Mouse (Mus musculus) MEL (cell line): ENCODE data around the gene Haus2. TPM values are rescaled to one million over a fixed set of nuclear protein-coding genes. Genes with fewer than 3 reads are reported as not detected.

Experiments
- DNase-seq: peaks from one replicate; pipeline ENCODE4 v3.0.0; 2011; ENCODE audit warnings: low read depth, low spot score
- H3K27ac ChIP-seq: 2 replicates; pipeline ENCODE4 v1.5.1; 2012; ENCODE audit warnings: low read depth, mild to moderate bottlenecking, control low read depth, low read length, moderate library complexity; ENCODE audit not compliant: control insufficient read depth
- H3K27me3 ChIP-seq, 2 experiments: fragments of 150-350 bp in 1 of 2; sonication (generic) in 1 of 2; 2 replicates each; pipeline ENCODE4 v1.6.1; 2012; ENCODE audit warnings: low read length in 2 of 2, mild to moderate bottlenecking in 2 of 2, improper control_type of control experiment in 1 of 2, moderate library complexity in 1 of 2; ENCODE audit not compliant: insufficient read depth in 2 of 2, control insufficient read depth in 1 of 2
- H3K36me3 ChIP-seq, 2 experiments: 2 replicates each; pipeline ENCODE4 v1.6.1; 2012 to 2014; ENCODE audit warnings: low read length in 2 of 2, improper control_type of control experiment in 1 of 2, inconsistent platforms in 1 of 2, mild to moderate bottlenecking in 1 of 2; ENCODE audit not compliant: insufficient read depth in 2 of 2, control insufficient read depth in 1 of 2
- H3K4me1 ChIP-seq, 2 experiments: fragments of 150-350 bp in 1 of 2; sonication (generic) in 1 of 2; 2 replicates each; pipeline ENCODE4 v1.6.1; 2012; ENCODE audit warnings: low read length in 2 of 2, improper control_type of control experiment in 1 of 2, mild to moderate bottlenecking in 1 of 2; ENCODE audit not compliant: insufficient read depth in 2 of 2, control insufficient read depth in 1 of 2
- H3K4me3 ChIP-seq, 2 experiments: fragments of 150-350 bp in 1 of 2; sonication (generic) in 1 of 2; 2 replicates each; pipeline ENCODE4 v1.5.1; 2012; ENCODE audit warnings: low read depth in 2 of 2, low read length in 2 of 2, mild to moderate bottlenecking in 2 of 2, moderate library complexity in 2 of 2, control low read depth in 1 of 2, improper control_type of control experiment in 1 of 2; ENCODE audit not compliant: control insufficient read depth in 1 of 2, insufficient read depth in 1 of 2
- H3K79me2 ChIP-seq: 2 replicates; pipeline ENCODE4 v1.6.1; 2012; ENCODE audit warnings: mild to moderate bottlenecking, low read length, moderate library complexity; ENCODE audit not compliant: control insufficient read depth, poor library complexity, insufficient read depth
- H3K9ac ChIP-seq: 2 replicates; pipeline ENCODE4 v1.6.1; 2012; ENCODE audit warnings: low read depth, mild to moderate bottlenecking, control low read depth, low read length, moderate library complexity; ENCODE audit not compliant: control insufficient read depth, poor library complexity, severe bottlenecking
- H3K9me3 ChIP-seq: fragments of 150-350 bp; sonication (generic); replicated peaks from 2 replicates; pipeline ENCODE4 v1.6.1; 2012; ENCODE audit warnings: mild to moderate bottlenecking, low read length, improper control_type of control experiment, moderate library complexity; ENCODE audit not compliant: insufficient read depth
- BHLHE40 ChIP-seq: IDR thresholded peaks from 2 replicates; pipeline ENCODE4 v1.6.1; 2012; ENCODE audit warnings: low read depth, mild to moderate bottlenecking, inconsistent platforms, low read length, improper control_type of control experiment, borderline replicate concordance
- E2F4 ChIP-seq: IDR thresholded peaks from 2 replicates; pipeline ENCODE4 v1.6.1; 2011; ENCODE audit warnings: low read depth, low read length, improper control_type of control experiment, borderline replicate concordance
- ELF1 ChIP-seq: IDR thresholded peaks from 2 replicates; pipeline ENCODE4 v1.6.1; 2014; ENCODE audit warnings: low read depth, mild to moderate bottlenecking, inconsistent platforms, low read length, improper control_type of control experiment, moderate library complexity
- ETS1 ChIP-seq: IDR thresholded peaks from 2 replicates; pipeline ENCODE4 v1.6.1; 2012; ENCODE audit warnings: low read depth, mild to moderate bottlenecking, inconsistent platforms, low read length, improper control_type of control experiment, moderate library complexity
- GABPA ChIP-seq: IDR thresholded peaks from 2 replicates; pipeline ENCODE4 v1.6.1; 2012; ENCODE audit warnings: low read depth, mild to moderate bottlenecking, inconsistent platforms, low read length, improper control_type of control experiment, moderate library complexity
- JUND ChIP-seq: IDR thresholded peaks from 2 replicates; pipeline ENCODE4 v1.6.1; 2011; ENCODE audit warnings: low read depth, mild to moderate bottlenecking, improper control_type of control experiment, low read length
- MYC ChIP-seq: IDR thresholded peaks from 2 replicates; pipeline ENCODE4 v1.6.1; 2011; ENCODE audit warnings: low read depth, mild to moderate bottlenecking, low read length, improper control_type of control experiment, moderate library complexity
- NELFE ChIP-seq: IDR thresholded peaks from 2 replicates; pipeline ENCODE4 v1.6.1; 2011; ENCODE audit warnings: low read depth, low read length, improper control_type of control experiment
- POLR2A ChIP-seq, 2 experiments: IDR thresholded peaks; 2 replicates each; pipeline ENCODE4 v1.6.1; 2011 to 2012; ENCODE audit warnings: low read length in 2 of 2, mild to moderate bottlenecking in 2 of 2, control low read depth in 1 of 2, improper control_type of control experiment in 1 of 2, low read depth in 1 of 2, moderate library complexity in 1 of 2; ENCODE audit not compliant: control insufficient read depth in 1 of 2, insufficient read depth in 1 of 2, poor library complexity in 1 of 2
- RAD21 ChIP-seq: IDR thresholded peaks from 2 replicates; pipeline ENCODE4 v1.6.1; 2011; ENCODE audit warnings: mild to moderate bottlenecking, low read depth, low read length, improper control_type of control experiment
- SIN3A ChIP-seq: IDR thresholded peaks from 2 replicates; pipeline ENCODE4 v1.6.1; 2012; ENCODE audit warnings: low read length, improper control_type of control experiment, inconsistent platforms
- TAL1 ChIP-seq: IDR thresholded peaks from 2 replicates; pipeline ENCODE4 v1.6.1; 2012; ENCODE audit warnings: mild to moderate bottlenecking, inconsistent platforms, low read length, moderate library complexity, mixed read lengths
- UBTF ChIP-seq: IDR thresholded peaks from 2 replicates; pipeline ENCODE4 v1.6.1; 2012; ENCODE audit warnings: low read depth, mild to moderate bottlenecking, inconsistent platforms, low read length, improper control_type of control experiment, moderate library complexity, borderline replicate concordance; ENCODE audit not compliant: insufficient read depth
- polyA plus RNA-seq, 2 experiments: library from polyadenylated mRNA; stranded (reverse) in 1 of 2; unstranded in 1 of 2; fragments of >175 nt in 1 of 2; fragments of >200 nt in 1 of 2; gene quantifications; 2 replicates each; pipeline versions ENCODE4 v1.2.1 to v1.2.4; 2012; ENCODE audit warnings: low replicate concordance in 2 of 2, low read depth in 1 of 2; ENCODE audit not compliant: insufficient read length in 2 of 2, insufficient read depth in 1 of 2, missing spikeins in 1 of 2
- total RNA-seq: library from RNA; depleted of rRNA; stranded (reverse); fragments of 300-350 nt; gene quantifications from 2 replicates; pipeline ENCODE4 v1.2.3, GENCODE M21; 2012

Haus2 gene
- total and polyA plus RNA-seq, 3 experiments: 14.5 to 16.7 TPM; not detected in 1

DNA sequence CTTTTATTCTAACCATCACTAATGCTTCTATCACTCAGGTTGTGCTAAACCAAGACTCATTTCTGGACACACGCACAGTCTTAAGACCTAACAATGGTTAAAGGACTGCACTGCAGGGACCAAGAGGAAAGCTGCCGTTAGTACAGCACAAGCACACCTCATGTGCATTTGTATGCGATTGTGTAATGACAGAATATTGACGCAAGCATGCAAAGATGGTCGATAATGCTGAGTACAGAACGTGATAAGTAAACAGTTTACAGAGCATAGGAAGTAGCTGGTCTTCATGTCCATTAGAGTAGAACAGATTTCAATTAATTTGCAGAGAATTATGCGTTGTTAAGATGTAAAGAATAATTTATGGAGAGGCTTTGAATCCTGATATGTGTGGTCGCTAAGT is 31.7 kb downstream of the Haus2 start:
- Histone ChIP-seq H3K36me3 (no peaks in the 10 kb centered on the region), H3K9ac (no peak overlapping the region), H3K79me2 (no peaks in the 10 kb centered on the region), H3K4me1 (no peaks in the 10 kb centered on the region), H3K4me3 (no peak overlapping the region), H3K9me3 (no peaks in the 10 kb centered on the region), H3K27ac (no peak overlapping the region), H3K27me3 (no peaks in the 10 kb centered on the region; a peak in 1 of 4 replicates)
- no peak for DNase-seq
- TF ChIP-seq NELFE (no peak), JUND (no peak)

DNA sequence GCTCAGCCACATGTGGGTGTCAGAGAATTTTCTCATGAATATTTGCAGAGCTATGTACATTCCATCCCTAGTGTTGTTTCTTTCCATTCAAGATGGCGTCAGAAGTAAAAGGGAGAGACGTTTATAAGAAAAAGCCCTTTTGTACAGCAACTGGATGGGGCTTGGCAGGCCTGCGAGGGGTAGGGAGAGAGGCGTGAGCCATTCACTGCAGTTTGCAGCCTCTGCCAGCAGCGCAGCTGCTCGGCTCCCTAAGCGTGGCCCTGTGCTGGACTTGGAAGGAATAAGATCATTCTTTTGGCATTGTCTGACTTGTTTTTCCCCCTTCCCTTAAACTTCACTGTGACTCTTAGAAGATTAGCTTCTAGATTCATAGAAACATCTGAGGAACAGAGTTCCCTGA is 34.7 kb downstream of the Haus2 start:
- Histone ChIP-seq H3K27ac (no peak overlapping the region), H3K27me3 (no peaks in the 10 kb centered on the region; a peak in 1 of 4 replicates), H3K36me3 (no peaks in the 10 kb centered on the region), H3K79me2 (no peaks in the 10 kb centered on the region), H3K9me3 (no peaks in the 10 kb centered on the region), H3K4me3 (no peak overlapping the region), H3K4me1 (peaks cover 2 to 3% of the 10 kb centered on the region in 2 experiments; a peak in 1 of 4 replicates), H3K9ac (no peak overlapping the region)
- no peak for TF ChIP-seq UBTF
- TF ChIP-seq GABPA: no peak
- TF ChIP-seq ELF1: no peak
- no peak for TF ChIP-seq POLR2A (IDR thresholded peaks at IDR 0.05; ENCODE audit: control insufficient read depth in 1 of 2, insufficient read depth in 1 of 2, low read depth in 1 of 2, low read length in 2 of 2, poor library complexity in 1 of 2)
- TF ChIP-seq RAD21: no peak
- no peak for TF ChIP-seq E2F4
- no peak for TF ChIP-seq TAL1
- no peak for DNase-seq

DNA sequence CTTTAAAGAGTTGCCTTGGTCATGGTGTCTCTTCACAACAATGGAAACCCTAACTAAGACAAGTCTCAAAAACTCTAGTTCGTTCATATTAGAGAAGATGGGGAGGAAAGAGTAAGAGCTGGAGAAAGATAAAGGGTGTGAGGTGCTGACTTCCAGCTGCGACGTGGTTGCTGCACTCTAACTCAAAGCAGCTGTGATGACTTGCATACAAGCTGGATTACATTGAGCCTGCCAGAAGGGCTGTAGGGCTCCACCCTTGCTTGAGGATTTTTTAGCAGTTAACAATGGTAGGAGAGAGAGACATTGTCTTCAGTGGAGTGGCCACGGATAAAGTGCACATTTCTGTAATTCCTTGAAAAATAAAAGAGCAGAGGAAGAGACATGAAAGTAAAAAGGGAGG is 37.6 kb downstream of the Haus2 start:
- H3K27me3 ChIP-seq: no peaks in the 10 kb centered on the region; a peak in 1 of 4 replicates
- H3K79me2 ChIP-seq: no peaks in the 10 kb centered on the region
- no peak overlapping the region for H3K4me3 ChIP-seq
- no peaks in the 10 kb centered on the region for H3K9me3 ChIP-seq
- no peaks in the 10 kb centered on the region for H3K36me3 ChIP-seq
- no peak overlapping the region for H3K27ac ChIP-seq
- TF ChIP-seq ETS1 (0 out of 2 replicates have a peak, but pooled peaks have one; percentile 12), BHLHE40 (0 out of 2 replicates have a peak, but pooled peaks have one; percentile 19), SIN3A (no peak), MYC (no peak)
- TF ChIP-seq, all 39 proteins: peak for 2
- DNase-seq: peak; percentile 62
- peaks cover 2 to 3% of the 10 kb centered on the region in 2 experiments; a peak in 1 of 4 replicates for H3K4me1 ChIP-seq
- no peak overlapping the region for H3K9ac ChIP-seq
